Mouse (Mus musculus): Measurements from ENCODE around the gene Rtp3. TPM values are rescaled to one million over a fixed set of nuclear protein-coding genes. Genes with fewer than 3 reads are reported as not detected.

The Rtp3 gene
- total and polyA plus RNA-seq, 2 experiments from 2014 or later = 1.4 TPM; not detected in 1

DNA sequence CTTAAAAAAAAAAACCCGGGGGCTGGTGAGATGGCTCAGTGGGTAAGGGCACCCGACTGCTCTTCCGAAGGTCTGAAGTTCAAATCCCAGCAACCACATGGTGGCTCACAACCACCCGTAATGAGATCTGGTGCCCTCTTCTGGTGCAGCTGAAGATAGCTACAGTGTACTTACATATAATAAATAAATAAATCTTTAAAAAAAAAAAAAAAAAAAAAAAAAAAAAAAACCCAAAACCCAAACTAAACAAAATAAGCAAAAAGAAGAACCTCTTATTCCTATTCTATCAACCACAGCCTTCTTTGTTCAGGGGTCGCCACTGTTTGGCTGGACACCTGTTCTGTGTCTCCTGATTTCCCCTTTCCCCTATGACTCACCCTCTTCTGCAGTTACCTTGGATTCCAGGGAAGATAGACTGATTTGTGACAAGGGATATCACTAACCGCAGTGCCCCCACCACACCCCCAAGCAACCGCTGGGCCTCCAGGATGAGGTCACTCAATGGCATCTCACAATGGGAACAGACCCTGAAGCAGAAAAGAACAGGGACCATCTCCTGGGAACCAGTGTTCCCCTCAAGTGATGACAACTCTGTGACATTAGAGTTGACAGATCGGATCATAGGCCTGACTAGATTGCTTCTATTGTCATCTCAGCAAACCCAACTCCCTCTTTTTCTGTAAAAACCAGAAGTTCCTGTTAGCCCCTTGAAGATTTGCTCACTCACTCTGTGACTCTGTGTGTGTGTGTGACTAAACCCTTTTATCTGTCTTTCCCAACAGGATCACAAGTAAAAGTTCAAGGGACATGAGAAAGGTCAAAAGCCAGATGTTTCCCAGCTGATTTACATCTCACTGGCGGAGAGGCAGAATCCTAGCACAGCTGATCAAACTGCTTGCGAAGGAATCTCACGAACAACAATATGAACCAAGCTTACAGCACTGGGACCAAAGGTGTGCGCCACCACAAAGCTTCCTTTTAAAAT lies 52.6 kb downstream of the Rtp3 start:
- no peak overlapping the region for H3K4me3 ChIP-seq (ENCODE audit: low read length)
- H3K4me1 ChIP-seq (ENCODE audit: insufficient read depth, low read length) = peaks cover 13% of the 10 kb centered on the region
- no peak for ATAC-seq
- H3K4me2 ChIP-seq (ENCODE audit: low read depth, low read length) = no peak overlapping the region
- peak; percentile 19; the same call in 1 of the 2 replicates for TF ChIP-seq CTCF (IDR thresholded peaks at IDR 0.05; ENCODE audit: low read depth)
- H3K27ac ChIP-seq = no peak overlapping the region
- H3K36me3 ChIP-seq (ENCODE audit: insufficient read depth, low read length) = no peaks in the 10 kb centered on the region
- WGBS = 77% methylated on average over 12 of the region's 12 CpGs
- H3K27me3 ChIP-seq (ENCODE audit: insufficient read depth, low read length) = no peaks in the 10 kb centered on the region
- no peak for DNase-seq (ENCODE audit: low spot score)
- H3K9ac ChIP-seq (replicated peaks; ENCODE audit: low read length) = no peak overlapping the region
- no peaks in the 10 kb centered on the region for H3K9me3 ChIP-seq (ENCODE audit: low read length)

DNA sequence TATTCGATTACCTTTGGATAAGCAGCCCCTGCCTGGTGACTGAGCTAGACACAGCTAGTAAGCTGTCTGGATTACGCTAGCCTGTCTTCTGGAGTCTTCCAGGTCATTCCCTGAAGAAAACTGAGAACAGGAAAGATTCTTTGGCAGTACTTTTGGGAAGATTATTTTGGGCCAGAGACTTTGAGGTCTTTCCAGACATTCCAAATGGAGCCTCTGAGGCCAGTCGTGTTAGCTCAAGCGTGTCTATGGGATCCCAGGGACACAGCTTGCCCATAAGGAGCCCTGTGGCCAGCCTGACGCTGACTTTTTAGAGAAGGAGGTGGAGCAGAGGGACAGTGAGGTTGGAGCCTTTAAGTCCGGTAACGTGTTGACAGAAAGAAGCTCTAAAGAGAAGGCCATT lies 54.4 kb downstream of the Rtp3 start:
- Histone ChIP-seq H3K27me3 (ENCODE audit: insufficient read depth, low read length) (no peaks in the 10 kb centered on the region), H3K9me3 (ENCODE audit: low read length) (no peaks in the 10 kb centered on the region), H3K4me1 (ENCODE audit: insufficient read depth, low read length) (peaks cover 13% of the 10 kb centered on the region), H3K9ac (replicated peaks; ENCODE audit: low read length) (no peak overlapping the region), H3K36me3 (ENCODE audit: insufficient read depth, low read length) (no peaks in the 10 kb centered on the region), H3K27ac (0 out of 2 replicates have a peak overlapping the region, but pooled peaks have one; percentile 26), H3K4me3 (ENCODE audit: low read length) (no peak overlapping the region), H3K4me2 (ENCODE audit: low read depth, low read length) (no peak overlapping the region)
- no peak for TF ChIP-seq CTCF (IDR thresholded peaks at IDR 0.05; ENCODE audit: low read depth)
- DNase-seq (ENCODE audit: low spot score) = no peak
- no peak for ATAC-seq
- WGBS = 69% methylated on average over 7 of the region's 7 CpGs

Other genes with a start within 250 kb of the Rtp3 start
- 0.72 TPM in 1 of 2 replicates, not detected in the other for gene Myl3, start 248.7 kb downstream of the Rtp3 start, total RNA-seq (2014; rRNA removed)
- gene Myl3, start 248.7 kb downstream of the Rtp3 start, polyA plus RNA-seq (2015; fragmentation: Nextera tagmentation; extraction: Ambion mirVana) = 0.65 and 0.89 TPM in 2 replicates
- 27.7 and 29.2 TPM in 2 replicates for gene Pth1r, start 243.4 kb downstream of the Rtp3 start, total RNA-seq (2014; rRNA removed)
- 11.7 and 12.5 TPM in 2 replicates for gene Pth1r, start 243.4 kb downstream of the Rtp3 start, polyA plus RNA-seq (2015; fragmentation: Nextera tagmentation; extraction: Ambion mirVana)
- gene Prss42, start 192.4 kb downstream of the Rtp3 start, total RNA-seq (2014; rRNA removed) = not detected in 2 replicates
- gene Prss42, start 192.4 kb downstream of the Rtp3 start, polyA plus RNA-seq (2015; fragmentation: Nextera tagmentation; extraction: Ambion mirVana) = not detected in 2 replicates
- 0.10 TPM in 1 of 2 replicates, not detected in the other for gene Prss44, start 176.6 kb downstream of the Rtp3 start, total RNA-seq (2014; rRNA removed)
- not detected in 2 replicates for gene Prss44, start 176.6 kb downstream of the Rtp3 start, polyA plus RNA-seq (2015; fragmentation: Nextera tagmentation; extraction: Ambion mirVana)
- not detected in 2 replicates for gene Prss43, start 163.9 kb downstream of the Rtp3 start, total RNA-seq (2014; rRNA removed)
- gene Prss43, start 163.9 kb downstream of the Rtp3 start, polyA plus RNA-seq (2015; fragmentation: Nextera tagmentation; extraction: Ambion mirVana) = 0.21 and 0.32 TPM in 2 replicates
- gene Prss45, start 156.0 kb downstream of the Rtp3 start, total RNA-seq (2014; rRNA removed) = 0.47 TPM in 1 of 2 replicates, not detected in the other
- gene Prss45, start 156.0 kb downstream of the Rtp3 start, polyA plus RNA-seq (2015; fragmentation: Nextera tagmentation; extraction: Ambion mirVana) = 0.16 and 0.29 TPM in 2 replicates
- gene Prss46, start 146.1 kb downstream of the Rtp3 start, total RNA-seq (2014; rRNA removed) = not detected in 2 replicates
- gene Prss46, start 146.1 kb downstream of the Rtp3 start, polyA plus RNA-seq (2015; fragmentation: Nextera tagmentation; extraction: Ambion mirVana) = not detected in 2 replicates
- 1.2 TPM in 2 replicates for gene Prss50, start 132.6 kb downstream of the Rtp3 start, total RNA-seq (2014; rRNA removed)
- 1.4 and 1.7 TPM in 2 replicates for gene Prss50, start 132.6 kb downstream of the Rtp3 start, polyA plus RNA-seq (2015; fragmentation: Nextera tagmentation; extraction: Ambion mirVana)
- gene Als2cl, start 110.7 kb downstream of the Rtp3 start, total RNA-seq (2014; rRNA removed) = 10.7 and 16.3 TPM in 2 replicates
- 2.2 and 2.5 TPM in 2 replicates for gene Als2cl, start 110.7 kb downstream of the Rtp3 start, polyA plus RNA-seq (2015; fragmentation: Nextera tagmentation; extraction: Ambion mirVana)
- 5.7 and 6.8 TPM in 2 replicates for gene Tmie, start 110.5 kb downstream of the Rtp3 start, total RNA-seq (2014; rRNA removed)
- gene Tmie, start 110.5 kb downstream of the Rtp3 start, polyA plus RNA-seq (2015; fragmentation: Nextera tagmentation; extraction: Ambion mirVana) = 6.2 and 7.1 TPM in 2 replicates
- gene Fam240a, start 73.7 kb downstream of the Rtp3 start, total RNA-seq (2014; rRNA removed) = not detected in 2 replicates
- gene Fam240a, start 73.7 kb downstream of the Rtp3 start, polyA plus RNA-seq (2015; fragmentation: Nextera tagmentation; extraction: Ambion mirVana) = not detected in 2 replicates
- gene Tdgf1, start 44.4 kb downstream of the Rtp3 start, total RNA-seq (2014; rRNA removed) = 1.5 TPM in 1 of 2 replicates, not detected in the other
- 0.66 and 0.87 TPM in 2 replicates for gene Tdgf1, start 44.4 kb downstream of the Rtp3 start, polyA plus RNA-seq (2015; fragmentation: Nextera tagmentation; extraction: Ambion mirVana)
- 0.78 and 8.3 TPM in 2 replicates for gene Lrrc2, start 39.0 kb downstream of the Rtp3 start, total RNA-seq (2014; rRNA removed)
- gene Lrrc2, start 39.0 kb downstream of the Rtp3 start, polyA plus RNA-seq (2015; fragmentation: Nextera tagmentation; extraction: Ambion mirVana) = 1.3 and 2.6 TPM in 2 replicates
- 0.89 and 1.7 TPM in 2 replicates for gene Ltf, start 28.7 kb upstream of the Rtp3 start, total RNA-seq (2014; rRNA removed)
- gene Ltf, start 28.7 kb upstream of the Rtp3 start, polyA plus RNA-seq (2015; fragmentation: Nextera tagmentation; extraction: Ambion mirVana) = 0.42 and 0.51 TPM in 2 replicates
- 0.25 and 1.5 TPM in 2 replicates for gene Ccrl2, start 66.9 kb upstream of the Rtp3 start, total RNA-seq (2014; rRNA removed)
- gene Ccrl2, start 66.9 kb upstream of the Rtp3 start, polyA plus RNA-seq (2015; fragmentation: Nextera tagmentation; extraction: Ambion mirVana) = 0.91 and 1.2 TPM in 2 replicates
- gene Lrrfip2, start 127.0 kb upstream of the Rtp3 start, total RNA-seq (2014; rRNA removed) = 20.8 and 24.9 TPM in 2 replicates
- 38.8 and 40.0 TPM in 2 replicates for gene Lrrfip2, start 127.0 kb upstream of the Rtp3 start, polyA plus RNA-seq (2015; fragmentation: Nextera tagmentation; extraction: Ambion mirVana)

Measured in hindbrain, postnatal 0 days (tissue).